Mouse (Mus musculus) heart, adult 18-20 months (tissue): ENCODE data around the gene Ccdc137. TPM values are rescaled to one million over a fixed set of nuclear protein-coding genes. Genes with fewer than 3 reads are reported as not detected.

Experiments
- DNase-seq, 2 experiments: peaks; one replicate each; pipeline ENCODE4 v3.0.0; 2021 to 2022; ENCODE audit warnings: mixed read lengths in 1 of 2
- total RNA-seq, 2 experiments: library from RNA; stranded (reverse); gene quantifications; 2 replicates each; pipeline ENCODE4 v1.2.3; 2021

The Ccdc137 gene
- total RNA-seq, 2 experiments from 2014 or later: 6.0 to 7.3 TPM

DNA sequence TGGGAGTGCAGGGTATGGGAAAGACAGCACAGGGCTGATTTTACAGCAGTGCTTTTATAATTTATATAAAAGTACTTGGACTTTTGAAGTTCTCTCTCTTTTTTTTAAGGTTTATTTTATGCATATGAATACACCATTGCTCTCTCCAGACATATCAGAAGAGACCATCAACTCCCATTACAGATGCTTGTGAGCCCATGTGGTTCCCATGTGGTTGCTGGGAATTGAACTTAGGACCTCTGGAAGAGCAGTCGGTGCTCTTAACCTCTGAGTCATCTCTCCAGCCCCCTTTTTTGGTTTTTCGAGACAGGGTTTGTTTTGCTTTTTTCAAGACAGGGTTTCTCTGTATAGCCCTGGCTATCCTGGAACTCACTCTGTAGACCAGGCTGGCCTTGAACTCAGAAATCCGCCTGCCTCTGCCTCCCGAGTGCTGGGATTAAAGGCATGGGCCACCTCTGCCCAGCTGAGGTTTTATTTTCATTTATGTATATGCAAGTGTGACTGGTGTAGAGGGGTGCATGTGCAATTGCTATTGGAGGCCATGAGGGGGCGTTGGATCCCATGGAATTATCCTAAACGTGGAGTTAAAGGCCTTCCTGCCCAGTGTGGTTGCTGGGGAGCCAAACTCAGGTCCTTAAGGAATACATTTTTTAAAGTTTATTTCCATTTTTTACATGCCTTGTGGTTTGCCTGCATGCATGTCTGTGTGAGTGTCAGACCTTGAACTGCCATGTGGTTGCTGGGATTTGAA is 1.1 kb downstream of the Ccdc137 start:
- DNase-seq: no peak

DNA sequence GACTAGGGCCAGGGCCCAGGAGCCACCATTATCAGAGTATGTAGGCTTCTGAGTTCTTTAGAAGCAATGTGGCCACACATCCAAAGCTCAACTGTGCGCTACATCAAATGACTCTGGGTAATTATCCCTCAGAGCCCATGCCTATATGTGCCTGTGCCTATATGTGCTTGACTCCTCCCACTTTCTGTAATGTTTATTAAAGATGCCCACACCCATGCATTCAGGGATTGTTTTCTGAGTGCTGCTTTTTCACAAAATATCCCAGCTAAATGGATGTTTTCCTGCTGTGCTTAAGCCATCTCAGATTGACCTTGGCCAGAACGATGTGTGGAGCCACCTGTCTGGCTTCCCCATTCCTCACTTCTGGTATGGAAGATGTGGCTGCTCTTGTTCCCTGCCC is 5.6 kb downstream of the Ccdc137 start:
- DNase-seq: no peak

GRCm38 (mm10) chr11:120464365-120464764 is 6.5 kb downstream of the Ccdc137 start:
- no peak for DNase-seq

- peak in 1 of 2 experiments; percentile 23 for DNase-seq
Observed at GRCm38 (mm10) chr11:120465521-120465920, 7.6 kb downstream of the Ccdc137 start.

GRCm38 (mm10) chr11:120467051-120467735 is 9.3 kb downstream of the Ccdc137 start, which contains the start of gene Arl16:
Gene Arl16, minus strand, starts transcription at chr11:120467607.
- DNase-seq: peak; percentile 94 to 97

- DNase-seq: no peak
Observed at GRCm38 (mm10) chr11:120467736-120468092, 9.8 kb downstream of the Ccdc137 start.

- no peak for DNase-seq
Observed at GRCm38 (mm10) chr11:120472052-120472451, 14.1 kb downstream of the Ccdc137 start.

DNA sequence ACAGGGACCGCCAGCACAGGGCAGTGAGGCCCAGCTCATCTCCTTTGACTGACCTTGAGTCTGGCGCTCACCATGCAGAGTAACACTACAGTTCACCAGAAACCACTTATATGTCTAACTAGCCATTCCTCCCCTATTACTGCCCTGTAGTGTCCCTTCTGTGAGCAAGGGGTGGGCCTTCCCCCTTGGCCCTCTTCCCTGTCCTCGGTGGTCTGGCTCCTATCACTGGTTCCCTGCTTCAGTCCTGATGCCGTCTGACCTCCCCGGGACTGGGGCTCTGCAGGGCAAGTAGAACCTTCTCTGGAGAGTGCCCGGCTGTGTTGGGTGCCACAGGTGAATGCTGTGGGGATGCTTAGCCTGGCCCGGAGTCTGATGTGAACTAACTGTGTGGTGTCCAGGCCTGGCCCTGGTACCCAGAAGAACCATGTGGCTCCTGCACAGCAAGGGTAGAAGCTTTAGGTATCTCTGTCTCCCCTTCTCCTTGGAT is 25.6 kb downstream of the Ccdc137 start:
- no peak for DNase-seq

DNA sequence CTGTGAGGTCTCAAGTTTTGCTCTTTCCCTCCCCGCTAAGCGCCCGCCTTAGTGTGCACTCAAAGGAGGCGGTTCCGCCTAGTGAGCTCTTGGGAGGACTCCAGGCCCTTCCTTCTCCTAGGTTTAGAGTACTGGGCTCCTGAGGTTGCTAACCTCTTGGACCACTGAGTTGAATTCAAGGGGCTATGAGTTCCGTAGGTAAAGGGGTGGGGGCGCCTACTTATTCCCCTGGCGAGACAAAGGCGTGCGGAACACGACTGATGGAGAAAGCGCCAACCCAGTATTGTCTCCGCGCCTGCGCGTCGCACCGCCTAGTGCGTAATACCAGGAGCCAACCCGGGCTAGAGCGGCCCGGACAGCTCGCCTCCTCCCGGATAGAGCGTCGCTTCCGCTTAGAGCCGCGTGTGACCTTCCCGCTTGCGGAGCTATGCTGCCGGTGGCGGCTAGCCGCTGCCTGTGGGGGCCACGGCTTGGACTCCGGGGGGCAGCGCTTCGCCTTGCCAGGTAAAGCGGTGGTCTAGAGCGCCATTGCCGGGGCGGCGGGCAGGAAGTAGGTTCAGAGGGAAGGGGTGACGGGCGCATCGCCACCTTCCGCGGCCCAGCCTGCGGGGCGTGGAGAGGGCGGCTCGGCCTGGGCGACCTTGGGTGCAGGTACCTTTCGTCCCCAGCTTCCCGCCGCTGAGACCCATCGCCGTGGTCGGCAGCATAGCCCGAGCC is 26.5 kb downstream of the Ccdc137 start, which contains the start of gene Mrpl12:
Gene Mrpl12, plus strand, starts transcription at position 349 of the 717 bp plus-strand sequence.
- DNase-seq: peak; percentile 94 to 95

- DNase-seq: no peak
Observed at GRCm38 (mm10) chr11:120485251-120485650, 27.3 kb downstream of the Ccdc137 start.

- no peak for DNase-seq
Observed at GRCm38 (mm10) chr11:120488516-120488915, 30.6 kb downstream of the Ccdc137 start.

DNA sequence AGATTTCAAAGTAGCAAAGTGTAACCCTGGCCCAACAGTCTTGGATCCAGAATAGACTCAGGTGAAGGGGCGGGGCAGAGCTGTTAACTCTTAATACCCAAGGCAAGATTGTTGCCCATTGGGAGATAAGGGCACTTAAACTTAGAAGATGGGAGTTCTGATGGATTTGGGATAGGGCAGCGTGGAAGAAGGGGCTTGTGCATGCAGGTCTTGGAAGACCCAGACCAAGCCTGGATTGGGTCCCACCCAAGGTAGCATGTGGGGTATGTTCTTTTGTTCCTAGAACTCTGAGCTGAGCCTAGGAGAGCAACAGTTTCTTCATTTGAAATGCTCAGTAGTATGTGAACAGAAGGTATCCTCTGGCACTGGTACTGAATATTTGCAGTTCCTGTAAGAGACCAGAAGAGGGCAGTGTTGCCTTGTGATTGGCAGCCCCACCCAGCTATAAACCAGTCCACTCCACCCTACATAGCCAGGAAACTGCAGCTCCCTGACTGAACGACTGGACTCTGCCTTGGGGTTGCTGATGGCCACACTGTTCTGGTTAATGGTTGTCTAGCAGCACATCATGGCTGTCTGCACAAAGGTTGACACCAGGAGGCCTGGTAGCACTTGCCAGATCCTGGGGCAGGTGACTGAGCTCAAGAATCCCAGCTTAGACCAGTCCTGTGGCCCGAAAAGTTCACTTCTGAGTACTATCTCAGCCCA is 31.3 kb downstream of the Ccdc137 start:
- peak; percentile 80 to 82 for DNase-seq

DNA sequence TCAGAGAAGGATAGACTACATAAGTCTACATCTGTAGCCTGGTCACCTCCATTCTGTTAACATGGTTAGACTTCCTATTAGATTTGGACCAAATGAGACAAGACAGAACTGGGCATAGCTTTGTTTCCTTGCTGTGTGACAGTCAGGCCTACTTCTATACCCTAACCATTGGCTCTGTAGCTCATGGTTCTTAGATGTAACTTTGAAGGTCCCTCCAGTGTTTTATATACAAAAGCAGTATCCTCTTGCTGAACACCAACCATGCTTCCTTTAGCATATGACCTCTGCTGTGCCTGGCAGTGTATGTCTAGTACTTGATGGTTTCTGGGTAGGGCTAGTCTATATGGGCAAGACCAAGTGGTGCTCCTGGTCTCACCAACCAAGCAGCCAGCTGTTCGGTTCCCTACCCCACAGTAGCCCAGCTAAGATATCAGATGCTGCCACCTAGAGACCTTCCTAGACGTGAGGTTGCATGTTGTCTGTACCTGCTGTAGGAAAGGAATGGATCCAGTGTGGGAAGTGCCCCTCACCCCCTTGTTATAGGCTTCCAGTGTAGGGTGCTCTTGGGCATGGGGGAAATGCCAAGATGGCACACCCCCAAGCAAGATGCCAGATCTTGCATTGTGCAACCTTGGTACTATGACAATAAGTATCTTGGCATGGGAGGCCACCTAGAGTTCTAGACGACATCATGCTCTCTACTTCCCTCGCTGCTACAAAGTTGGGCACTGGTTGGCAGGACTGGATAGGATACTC is 32.6 kb downstream of the Ccdc137 start:
- DNase-seq: no peak

DNA sequence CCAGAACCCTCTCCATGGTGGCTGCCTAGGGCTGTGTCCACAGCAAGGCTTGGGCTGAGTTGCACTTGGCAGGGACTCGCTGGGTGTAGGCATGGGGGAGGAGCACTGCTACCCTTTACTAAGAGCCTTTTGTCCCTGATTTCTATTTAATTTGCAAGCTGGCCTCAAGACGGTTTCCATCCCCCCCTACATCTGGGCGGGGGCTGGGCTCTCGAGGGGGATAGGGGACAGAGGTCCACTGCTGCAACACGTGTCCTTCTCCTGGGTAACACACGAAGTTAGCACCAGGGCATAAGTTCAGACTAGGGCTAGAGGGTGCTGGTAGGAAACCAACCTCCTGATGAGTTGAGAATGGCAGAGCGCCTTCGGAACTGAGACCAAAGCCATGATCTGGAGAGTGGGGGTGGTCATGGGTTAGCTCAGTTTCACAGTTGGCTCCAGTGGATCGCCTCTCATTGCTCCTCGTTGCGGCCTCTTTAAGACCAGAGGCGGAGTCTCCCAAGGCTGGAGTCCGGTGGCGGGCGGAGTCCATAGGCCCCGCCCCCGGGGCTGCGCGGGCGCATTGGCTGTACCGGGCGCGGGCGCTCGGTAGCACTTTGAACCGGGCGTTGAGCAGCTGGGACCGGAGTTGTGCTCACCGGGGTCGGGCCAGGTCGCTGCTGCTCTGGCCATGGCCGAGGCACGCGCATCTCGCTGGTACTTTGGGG is 33.6 kb downstream of the Ccdc137 start, which contains the start of gene Slc25a10:
Gene Slc25a10, plus strand, starts transcription at position 524 of the 707 bp plus-strand sequence.
- peak; percentile 92 to 93 for DNase-seq

- DNase-seq: peak; percentile 55 to 57
Observed at GRCm38 (mm10) chr11:120492024-120492877, 34.3 kb downstream of the Ccdc137 start.

- no peak for DNase-seq
Observed at GRCm38 (mm10) chr11:120492878-120493203, 34.9 kb downstream of the Ccdc137 start.

GRCm38 (mm10) chr11:120493351-120493750 is 35.4 kb downstream of the Ccdc137 start:
- no peak for DNase-seq

DNA sequence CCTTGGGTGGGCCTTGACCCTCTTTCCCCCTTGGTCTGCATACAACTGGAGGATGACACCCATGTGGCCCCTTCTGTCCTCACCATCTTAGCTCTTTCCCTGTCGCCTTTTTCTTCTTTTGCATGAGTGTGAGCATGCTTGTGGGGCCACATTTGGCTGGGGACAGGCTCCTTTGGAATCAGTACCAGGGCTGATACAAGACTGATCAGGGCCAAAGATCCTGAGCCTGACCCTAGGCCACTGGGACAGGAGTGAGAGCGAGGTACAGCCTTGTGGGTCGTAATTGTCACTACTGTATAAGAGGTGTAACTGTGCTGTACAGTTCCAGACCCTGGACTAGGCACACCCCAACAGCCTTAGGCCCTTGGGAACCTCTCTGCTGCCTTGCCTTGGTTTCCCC is 36.0 kb downstream of the Ccdc137 start:
- no peak for DNase-seq

- DNase-seq: no peak
Observed at GRCm38 (mm10) chr11:120497436-120497835, 39.5 kb downstream of the Ccdc137 start.

GRCm38 (mm10) chr11:120498226-120498625 is 40.3 kb downstream of the Ccdc137 start:
- no peak for DNase-seq
